Mouse (Mus musculus): ENCODE measurements at regions not wholly inside any gene's neighbourhood (a gene's known extent, or its start where the extent isn't known, plus 50 kb on each side); places are given as distances from the start of the nearest gene placed in this dataset.

DNA sequence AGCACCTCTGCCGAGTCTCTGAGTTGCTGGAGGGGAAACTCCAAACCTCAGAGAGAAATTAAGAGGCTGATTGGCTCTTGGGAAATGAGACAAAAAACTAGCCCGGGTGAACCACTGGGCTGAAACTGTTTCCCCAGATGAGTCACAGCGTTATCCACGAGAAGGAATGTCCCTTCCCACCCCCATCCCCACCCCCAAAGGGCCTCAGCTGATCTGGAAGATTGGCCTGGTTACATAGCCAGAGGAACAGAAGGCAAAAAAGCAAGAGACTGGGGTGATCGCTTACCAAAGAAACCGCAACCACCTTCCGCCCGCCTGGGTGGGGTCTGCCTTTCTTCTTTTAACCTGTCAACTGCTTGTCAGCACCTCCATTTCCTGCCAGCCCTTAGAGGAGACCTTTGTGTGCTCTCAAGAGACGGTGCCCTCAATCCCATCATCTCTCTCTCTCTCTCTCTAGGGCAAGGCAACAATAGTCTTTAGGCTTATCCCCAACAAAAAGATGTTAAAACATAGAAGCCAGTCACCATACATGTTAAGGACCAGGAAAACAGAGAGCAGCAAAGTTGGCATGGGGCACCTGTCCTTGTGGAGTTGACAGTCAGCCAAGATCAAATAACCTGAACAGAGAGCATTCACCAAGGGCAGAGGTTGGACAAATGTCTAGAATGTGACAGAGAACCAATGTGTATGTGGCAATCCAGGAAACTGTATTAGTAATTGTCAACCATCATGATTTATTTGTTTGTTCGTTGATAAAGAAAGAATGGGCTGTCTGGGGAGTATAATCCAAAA, 244.4 kb downstream of the Rplp1 start:
- TF ChIP-seq CTCF (IDR thresholded peaks at IDR 0.05; ENCODE audit: control insufficient read depth, insufficient read depth, low read length) (no peak), POLR2A (IDR thresholded peaks at IDR 0.05; ENCODE audit: borderline replicate concordance, control insufficient read depth, low read depth, low read length) (no peak)
